Mouse (Mus musculus) kidney, embryonic 15.5 days (tissue): ENCODE results near the gene Nkd2. TPM values are rescaled to one million over a fixed set of nuclear protein-coding genes. Genes with fewer than 3 reads are reported as not detected.

ENCODE experiments used
- ATAC-seq: fragments of 200-750 bp; cut with Nextera tagmentation; replicated peaks from 2 replicates; pipeline ENCODE4 v1.8.0; 2017; ENCODE audit warnings: moderate TSS enrichment; ENCODE audit not compliant: low FRiP score
- H3K27ac ChIP-seq: fragments of 300-500 bp; sonication (generic); 2 replicates; pipeline ENCODE4 v1.5.1; 2015; ENCODE audit warnings: mild to moderate bottlenecking, inconsistent platforms
- H3K27me3 ChIP-seq: fragments of 300-500 bp; sonication (generic); 2 replicates; pipeline ENCODE4 v1.6.1; 2015; ENCODE audit warnings: inconsistent platforms
- H3K36me3 ChIP-seq: fragments of 300-500 bp; sonication (generic); 2 replicates; pipeline ENCODE4 v1.6.1; 2015; ENCODE audit warnings: inconsistent platforms
- H3K4me1 ChIP-seq: fragments of 300-500 bp; sonication (generic); 2 replicates; pipeline ENCODE4 v1.6.1; 2015; ENCODE audit warnings: inconsistent platforms
- H3K4me2 ChIP-seq: fragments of 300-500 bp; sonication (generic); 2 replicates; pipeline ENCODE4 v1.6.1; 2015; ENCODE audit warnings: moderate library complexity, mild to moderate bottlenecking, inconsistent platforms
- H3K4me3 ChIP-seq: fragments of 300-500 bp; sonication (generic); replicated peaks from 2 replicates; pipeline ENCODE4 v1.5.1; 2015; ENCODE audit warnings: mild to moderate bottlenecking, inconsistent platforms
- H3K9ac ChIP-seq: fragments of 300-500 bp; sonication (generic); 2 replicates; pipeline ENCODE4 v1.6.1; 2015; ENCODE audit warnings: mild to moderate bottlenecking, inconsistent platforms
- H3K9me3 ChIP-seq: fragments of 300-500 bp; sonication (generic); replicated peaks from 2 replicates; pipeline ENCODE4 v1.6.1; 2016; ENCODE audit warnings: inconsistent platforms
- WGBS: fragments of 180-500 bp; shearing (Covaris S2); methylation state at CpG from one replicate; pipeline ENCODE4 v1.1.7; 2015; ENCODE audit warnings: mixed read lengths; 5-methylcytosine and 5-hydroxymethylcytosine counted together
- polyA plus RNA-seq: library from polyadenylated mRNA; unstranded; fragments of >200 nt; fragmentation: Nextera tagmentation; extraction: Ambion mirVana; gene quantifications from 2 replicates; pipeline ENCODE4 v1.2.1, GENCODE M21; 2015

The Nkd2 gene
- polyA plus RNA-seq, 1 experiment from 2014 or later: 6.2 TPM

DNA sequence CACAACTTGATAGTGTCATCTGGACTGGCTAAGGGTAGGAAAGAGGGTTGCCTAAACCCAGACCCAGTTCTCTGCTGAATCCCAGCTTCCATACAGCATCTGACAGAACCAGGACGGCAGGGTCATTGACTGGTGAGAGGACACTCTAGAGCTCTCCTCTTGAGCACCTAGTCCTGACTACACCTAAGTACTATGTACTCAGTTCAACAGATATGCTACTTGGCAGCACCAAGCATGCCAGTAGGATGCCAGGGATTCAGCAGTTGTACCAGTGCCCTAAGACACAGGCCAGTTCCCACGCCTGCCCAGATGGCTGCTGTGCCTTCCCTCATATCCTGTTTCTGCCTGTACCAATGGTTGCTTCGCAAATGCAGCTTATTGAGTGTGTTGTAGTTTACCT is 34.5 kb downstream of the Nkd2 start:
- no peak overlapping the region for H3K4me2 ChIP-seq
- no peaks in the 10 kb centered on the region for H3K27me3 ChIP-seq
- WGBS: 89% methylated on average over 3 of the region's 3 CpGs
- peaks cover 81% of the 10 kb centered on the region for H3K36me3 ChIP-seq
- H3K27ac ChIP-seq: no peak overlapping the region
- H3K4me3 ChIP-seq: no peak overlapping the region
- H3K9me3 ChIP-seq: no peaks in the 10 kb centered on the region
- H3K4me1 ChIP-seq: peaks cover 15% of the 10 kb centered on the region
- ATAC-seq: no peak
- no peak overlapping the region for H3K9ac ChIP-seq

DNA sequence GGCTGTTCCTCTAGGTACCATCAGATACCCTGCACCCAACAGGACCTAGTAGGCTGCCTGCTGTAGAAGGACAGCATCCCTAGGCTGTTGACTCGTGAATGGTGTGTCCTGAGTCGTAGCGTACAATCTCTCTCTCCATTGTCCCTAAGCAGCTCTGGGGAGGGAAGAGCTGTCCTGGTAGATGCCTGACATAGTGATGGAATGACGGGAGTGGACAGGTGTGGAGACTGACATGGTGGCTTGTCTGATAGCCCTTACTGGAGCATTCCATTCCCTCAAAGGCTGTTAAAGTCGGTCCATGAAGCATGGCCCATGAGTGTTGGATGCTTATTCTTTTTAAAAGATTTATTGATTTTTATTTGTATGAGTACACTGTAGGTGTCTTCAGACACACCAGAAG is 42.5 kb downstream of the Nkd2 start:
- no peak overlapping the region for H3K9ac ChIP-seq
- ATAC-seq: no peak
- no peak overlapping the region for H3K4me2 ChIP-seq
- peaks cover 84% of the 10 kb centered on the region for H3K36me3 ChIP-seq
- H3K27ac ChIP-seq: no peak overlapping the region
- H3K9me3 ChIP-seq: no peaks in the 10 kb centered on the region
- H3K4me1 ChIP-seq: no peaks in the 10 kb centered on the region
- WGBS: 91% methylated on average over 5 of the region's 5 CpGs
- no peak overlapping the region for H3K4me3 ChIP-seq
- no peaks in the 10 kb centered on the region for H3K27me3 ChIP-seq

DNA sequence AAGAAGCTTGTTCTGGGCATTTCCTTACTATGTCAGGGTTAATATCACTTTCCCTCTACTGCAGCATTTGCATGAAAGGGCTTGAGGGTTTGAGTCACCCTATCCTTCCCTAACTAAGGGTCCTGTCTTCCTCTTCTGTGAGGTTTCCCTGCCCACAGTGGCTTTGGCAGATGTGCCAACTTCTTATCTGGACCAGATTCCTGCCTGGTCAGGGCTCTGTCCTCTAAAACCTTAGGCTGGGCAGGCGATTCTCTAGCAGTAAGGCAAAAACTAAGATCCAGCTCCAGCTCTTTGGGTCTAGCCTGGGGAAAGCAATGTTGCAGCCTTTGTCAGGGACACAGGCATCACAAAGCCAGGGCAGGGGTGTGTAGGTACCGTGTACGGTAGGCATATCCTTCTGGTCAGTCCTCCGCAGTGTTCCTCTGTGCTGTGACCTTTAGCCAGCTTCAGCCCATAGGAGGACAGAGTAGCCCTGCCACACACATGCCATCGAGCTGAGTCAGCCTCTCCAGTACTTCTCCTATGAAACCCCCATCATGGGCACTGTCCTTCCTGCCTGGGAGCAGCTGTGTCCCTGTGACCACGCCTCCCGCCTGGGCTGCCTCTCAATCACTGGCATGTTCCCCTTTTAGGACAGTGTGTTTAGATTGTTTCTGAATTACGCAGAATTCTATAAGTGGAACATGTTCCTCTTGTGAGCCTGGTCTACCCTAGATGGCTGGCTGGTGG is 43.8 kb downstream of the Nkd2 start:
- Histone ChIP-seq H3K36me3 (peaks cover 84% of the 10 kb centered on the region), H3K27me3 (no peaks in the 10 kb centered on the region), H3K4me3 (no peak overlapping the region), H3K9me3 (no peaks in the 10 kb centered on the region), H3K27ac (no peak overlapping the region), H3K4me2 (no peak overlapping the region), H3K9ac (no peak overlapping the region), H3K4me1 (no peaks in the 10 kb centered on the region)
- WGBS: 88% methylated on average over 8 of the region's 8 CpGs
- ATAC-seq: peak; percentile 66; the same call in 1 of the 2 replicates

DNA sequence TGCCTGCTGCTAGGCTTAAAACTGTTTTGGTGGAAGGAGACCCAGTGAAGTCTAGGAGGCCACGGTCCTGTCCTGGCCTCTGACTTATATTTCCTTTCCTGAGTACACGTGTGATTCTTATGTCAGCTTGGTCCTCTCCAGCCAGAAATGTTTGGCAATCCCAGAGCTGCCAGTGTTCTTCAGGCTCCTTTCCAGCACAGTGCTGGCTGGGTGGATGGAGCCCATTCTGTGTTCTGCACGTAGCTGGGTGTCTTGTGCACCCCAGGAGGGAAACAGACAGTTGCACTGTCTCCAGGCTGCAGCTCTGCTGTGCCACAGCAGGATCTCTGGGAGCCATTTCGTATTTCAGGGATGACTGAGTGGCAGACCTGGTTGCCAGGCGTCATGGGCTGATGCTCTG is 48.3 kb downstream of the Nkd2 start:
- peaks cover 93% of the 10 kb centered on the region for H3K36me3 ChIP-seq
- H3K4me1 ChIP-seq: no peaks in the 10 kb centered on the region
- no peak overlapping the region for H3K4me3 ChIP-seq
- no peak overlapping the region for H3K9ac ChIP-seq
- no peak for ATAC-seq
- H3K4me2 ChIP-seq: no peak overlapping the region
- H3K27me3 ChIP-seq: no peaks in the 10 kb centered on the region
- H3K27ac ChIP-seq: no peak overlapping the region
- no peaks in the 10 kb centered on the region for H3K9me3 ChIP-seq
- 85% methylated on average over 5 of the region's 5 CpGs for WGBS

DNA sequence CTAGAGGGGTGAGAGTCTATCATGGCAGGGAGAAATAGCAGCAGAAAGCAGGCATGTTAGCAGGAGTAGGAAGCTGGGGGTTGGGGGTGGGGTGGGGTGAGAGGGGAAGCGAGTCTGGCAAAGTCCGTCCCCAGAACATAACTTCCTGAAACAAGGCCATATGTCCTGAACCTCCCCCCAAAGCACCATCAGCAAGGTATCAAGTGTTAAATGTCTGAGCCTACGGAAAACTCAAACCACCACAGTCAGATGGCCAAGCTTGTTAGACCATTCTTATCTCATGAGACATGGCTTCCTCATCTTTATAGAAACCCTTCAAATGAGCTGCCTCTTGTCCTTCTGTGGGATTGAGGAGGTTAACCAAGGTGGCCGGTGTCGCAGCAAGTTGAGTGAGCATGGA is 54.3 kb downstream of the Nkd2 start:
- Histone ChIP-seq H3K27ac (no peak overlapping the region), H3K36me3 (peaks cover 98% of the 10 kb centered on the region), H3K9ac (no peak overlapping the region), H3K27me3 (no peaks in the 10 kb centered on the region), H3K4me1 (no peaks in the 10 kb centered on the region), H3K4me2 (no peak overlapping the region), H3K4me3 (no peak overlapping the region), H3K9me3 (no peaks in the 10 kb centered on the region)
- no peak for ATAC-seq
- 79% methylated on average over 5 of the region's 5 CpGs for WGBS

DNA sequence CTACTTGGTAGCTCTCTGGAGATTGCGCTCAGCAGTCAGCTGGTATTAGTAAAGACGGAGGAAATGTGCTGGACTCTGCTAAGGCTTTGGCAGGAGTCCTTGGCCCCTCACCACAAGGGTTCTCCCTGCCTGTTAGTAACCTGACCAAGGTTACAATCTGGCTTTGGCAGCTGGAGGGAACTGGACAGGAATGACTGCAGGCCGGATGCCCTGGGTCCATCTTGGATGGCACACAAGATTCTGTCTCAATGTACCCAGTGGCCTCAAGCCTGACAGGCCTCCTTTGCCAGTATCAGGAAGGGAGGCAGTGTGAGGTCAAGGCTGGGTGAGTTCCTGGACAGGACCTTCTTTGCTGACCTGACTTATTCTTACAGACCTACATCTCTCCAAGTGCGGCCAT is 55.3 kb downstream of the Nkd2 start:
- no peak overlapping the region for H3K4me2 ChIP-seq
- no peak overlapping the region for H3K27ac ChIP-seq
- no peak for ATAC-seq
- H3K4me3 ChIP-seq: no peak overlapping the region
- WGBS: 97% methylated on average over 4 of the region's 4 CpGs
- no peaks in the 10 kb centered on the region for H3K9me3 ChIP-seq
- H3K4me1 ChIP-seq: no peaks in the 10 kb centered on the region
- no peak overlapping the region for H3K9ac ChIP-seq
- peaks cover 98% of the 10 kb centered on the region for H3K36me3 ChIP-seq
- H3K27me3 ChIP-seq: no peaks in the 10 kb centered on the region

DNA sequence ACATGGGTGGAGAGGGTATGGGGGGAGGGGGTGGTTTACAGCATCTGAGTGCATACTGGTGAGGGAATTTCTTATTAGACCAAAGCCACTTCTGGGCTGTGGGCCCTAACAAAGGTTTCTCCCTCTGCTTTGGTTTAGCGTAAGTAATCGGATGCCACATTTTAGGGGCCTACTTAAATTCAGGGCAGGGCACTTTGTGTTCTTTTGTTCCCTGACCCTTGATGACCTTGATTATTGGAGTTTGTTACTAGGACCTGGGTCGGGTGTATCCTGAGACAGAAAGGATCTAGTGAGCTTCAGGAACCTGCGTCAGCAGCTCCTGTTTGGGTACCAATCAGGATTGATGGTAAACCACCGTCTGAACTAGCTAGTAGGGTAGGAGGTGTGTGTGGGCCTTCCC is 64.9 kb downstream of the Nkd2 start:
- no peak overlapping the region for H3K4me2 ChIP-seq
- H3K27ac ChIP-seq: no peak overlapping the region
- H3K9me3 ChIP-seq: no peaks in the 10 kb centered on the region
- peaks cover 38% of the 10 kb centered on the region for H3K36me3 ChIP-seq
- no peak for ATAC-seq
- H3K4me1 ChIP-seq: peaks cover 7% of the 10 kb centered on the region; the same call in 1 of the 2 replicates
- WGBS: 25% methylated on average over 5 of the region's 5 CpGs
- no peak overlapping the region for H3K4me3 ChIP-seq
- no peaks in the 10 kb centered on the region for H3K27me3 ChIP-seq
- no peak overlapping the region for H3K9ac ChIP-seq

DNA sequence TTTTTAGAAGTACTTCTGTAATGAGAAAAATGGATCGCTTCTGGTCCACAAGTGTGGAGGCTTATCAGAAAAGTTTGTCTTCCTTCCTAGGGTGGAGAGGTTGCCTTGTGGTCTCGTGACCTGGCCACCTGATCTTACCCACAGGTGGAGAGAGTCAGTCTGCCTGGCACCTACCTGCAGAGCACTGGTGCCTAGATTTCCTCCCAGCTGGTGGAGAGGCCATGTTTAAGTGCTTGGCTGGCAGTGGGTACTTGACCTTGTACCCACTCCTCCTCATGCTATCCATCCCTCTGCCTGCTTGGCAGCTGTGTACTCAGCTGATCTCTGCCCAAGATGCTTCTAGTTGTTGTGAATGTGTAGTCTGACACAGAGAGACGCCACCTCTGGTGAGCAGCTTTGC is 69.9 kb downstream of the Nkd2 start:
- Histone ChIP-seq H3K4me3 (no peak overlapping the region), H3K4me2 (no peak overlapping the region), H3K27me3 (no peaks in the 10 kb centered on the region), H3K36me3 (0 out of 2 replicates have a peak, but pooled peaks cover 4% of the 10 kb centered on the region), H3K9me3 (no peaks in the 10 kb centered on the region), H3K9ac (no peak overlapping the region), H3K27ac (no peak overlapping the region), H3K4me1 (peaks cover 24% of the 10 kb centered on the region)
- 71% methylated on average over 3 of the region's 3 CpGs for WGBS
- no peak for ATAC-seq

DNA sequence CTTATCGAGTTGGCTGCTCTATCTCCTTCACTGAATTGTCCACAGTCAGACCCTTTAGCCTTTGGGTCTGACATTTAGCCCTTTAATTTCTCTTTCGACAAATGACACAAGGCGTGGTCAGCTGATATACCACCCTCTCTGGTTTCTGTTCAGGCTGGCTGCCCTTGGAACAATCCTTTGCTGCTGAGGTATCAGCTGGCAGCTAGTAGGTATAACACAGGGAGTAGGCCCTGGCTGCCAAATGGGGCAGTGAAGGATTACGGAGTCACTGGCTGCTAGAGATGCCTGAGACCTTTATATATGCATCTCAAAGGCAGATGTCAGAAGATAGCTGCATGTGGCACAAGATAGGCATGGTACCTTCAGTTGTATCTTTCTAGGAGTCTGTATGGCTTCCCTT is 71.6 kb downstream of the Nkd2 start:
- ATAC-seq: no peak
- Histone ChIP-seq H3K27ac (no peak overlapping the region), H3K36me3 (0 out of 2 replicates have a peak, but pooled peaks cover 4% of the 10 kb centered on the region), H3K4me2 (no peak overlapping the region), H3K9ac (no peak overlapping the region), H3K4me1 (peaks cover 33% of the 10 kb centered on the region), H3K27me3 (no peaks in the 10 kb centered on the region), H3K9me3 (no peaks in the 10 kb centered on the region), H3K4me3 (no peak overlapping the region)
- WGBS: 45% methylated on average over 4 of the region's 4 CpGs

DNA sequence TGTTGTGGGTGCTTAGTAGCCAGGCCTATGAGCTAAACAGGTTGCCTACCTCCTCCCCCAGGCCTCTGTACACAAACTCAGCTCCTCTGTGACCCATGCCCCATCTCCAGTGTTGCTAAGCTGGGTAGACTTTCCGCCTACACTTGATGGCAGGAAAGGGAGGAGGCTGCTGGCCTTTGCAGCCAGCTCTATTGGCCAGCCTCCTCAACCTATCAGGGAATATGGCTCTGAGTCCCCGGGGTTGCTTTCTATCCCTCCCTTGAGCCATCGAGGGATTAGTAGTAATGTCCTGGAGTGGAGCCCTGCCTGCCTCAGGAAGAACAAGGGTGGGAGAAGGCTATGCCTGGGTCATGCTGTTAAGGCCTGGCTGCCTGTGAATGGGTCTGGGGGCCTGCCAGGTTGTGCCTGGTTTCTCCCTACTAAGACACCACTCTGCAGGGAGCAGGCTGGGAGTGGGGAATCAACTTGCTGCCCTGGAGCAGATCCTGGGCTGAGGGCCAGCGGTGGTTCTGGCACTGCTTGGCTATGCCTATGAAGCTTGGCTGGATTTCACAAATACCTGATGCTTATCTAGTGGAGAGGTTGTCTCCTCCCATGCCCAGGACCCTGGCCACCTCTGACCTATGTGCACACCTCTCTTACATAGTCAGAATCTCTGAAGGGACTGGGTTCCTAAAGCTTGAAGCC is 73.8 kb downstream of the Nkd2 start:
- no peak for ATAC-seq
- 48% methylated on average over 4 of the region's 4 CpGs for WGBS

DNA sequence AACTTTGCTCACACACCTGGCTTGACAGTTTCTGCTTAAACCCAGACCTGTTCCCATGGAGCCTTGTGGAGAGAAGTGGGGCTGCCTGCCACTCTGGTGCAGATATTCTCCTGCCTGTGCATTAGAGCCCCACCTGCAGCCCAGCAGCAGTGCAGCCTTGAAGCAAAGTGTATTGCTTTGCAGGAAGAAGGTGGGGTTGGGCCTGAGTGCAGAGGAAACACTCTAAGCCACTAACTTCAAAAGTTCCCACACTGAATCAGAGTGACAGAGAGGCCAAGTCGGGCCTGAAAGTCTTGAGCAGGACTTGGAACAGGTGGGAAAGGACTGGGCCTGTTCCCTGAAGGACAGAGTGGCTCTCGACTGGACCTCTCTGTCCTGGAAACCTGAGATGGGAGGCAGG is 74.8 kb downstream of the Nkd2 start:
- no peaks in the 10 kb centered on the region for H3K36me3 ChIP-seq
- H3K4me3 ChIP-seq: no peak overlapping the region
- 20% methylated on average over 2 of the region's 2 CpGs for WGBS
- no peak overlapping the region for H3K9ac ChIP-seq
- H3K27me3 ChIP-seq: no peaks in the 10 kb centered on the region
- H3K9me3 ChIP-seq: no peaks in the 10 kb centered on the region
- peaks cover 64% of the 10 kb centered on the region for H3K4me1 ChIP-seq
- H3K4me2 ChIP-seq: no peak overlapping the region
- H3K27ac ChIP-seq: peak overlapping the region; percentile 15
- no peak for ATAC-seq

More for the DNA sequence above, 73.8 kb downstream of the Nkd2 start:
- no peak overlapping the region for H3K4me3 ChIP-seq
- H3K27ac ChIP-seq: peak overlapping the region; percentile 15; the same call in 1 of the 2 replicates
- no peaks in the 10 kb centered on the region for H3K27me3 ChIP-seq
- H3K36me3 ChIP-seq: no peaks in the 10 kb centered on the region
- H3K9me3 ChIP-seq: no peaks in the 10 kb centered on the region
- peaks cover 54% of the 10 kb centered on the region for H3K4me1 ChIP-seq
- no peak overlapping the region for H3K9ac ChIP-seq
- H3K4me2 ChIP-seq: no peak overlapping the region

DNA sequence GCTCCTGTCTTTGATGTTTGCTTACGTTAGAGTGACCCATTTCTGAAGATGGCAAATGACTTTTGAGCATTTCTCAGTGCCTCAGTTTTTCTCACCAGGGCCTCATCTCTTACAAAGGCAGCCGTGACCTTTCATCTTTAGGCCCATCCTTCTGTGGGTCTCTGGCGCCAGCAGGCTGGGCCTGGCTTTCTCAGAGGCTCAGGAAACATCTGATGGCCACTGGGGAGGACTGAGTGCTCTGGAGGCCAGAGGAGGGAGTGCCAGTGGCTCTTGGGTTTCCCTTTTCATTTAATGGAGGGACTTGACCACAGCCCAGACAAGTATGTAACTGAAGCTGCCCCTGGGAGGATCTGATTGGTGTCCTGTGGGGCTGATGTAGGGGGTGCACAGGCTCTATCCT is 76.3 kb downstream of the Nkd2 start:
- Histone ChIP-seq H3K36me3 (no peaks in the 10 kb centered on the region), H3K4me3 (no peak overlapping the region), H3K9me3 (no peaks in the 10 kb centered on the region), H3K9ac (no peak overlapping the region), H3K4me2 (no peak overlapping the region), H3K27ac (peak overlapping the region; percentile 77), H3K4me1 (peaks cover 79% of the 10 kb centered on the region), H3K27me3 (no peaks in the 10 kb centered on the region)
- WGBS: 44% methylated on average over 3 of the region's 3 CpGs
- 0 out of 2 replicates have a peak, but pooled peaks have one; percentile 27 for ATAC-seq
